Mouse (Mus musculus): ENCODE data around the gene Mical3. TPM values are rescaled to one million over a fixed set of nuclear protein-coding genes. Genes with fewer than 3 reads are reported as not detected.

Mical3 gene
- total and polyA plus RNA-seq, 3 experiments: 52.1 to 127 (median 114) TPM

GRCm38 (mm10) chr6:120970939-120971796 lies 159.6 kb downstream of the Mical3 start:
- Histone ChIP-seq H3K27me3 (ENCODE audit: control insufficient read depth, insufficient read depth, low read length) (no peaks in the 10 kb centered on the region), H3K36me3 (ENCODE audit: control insufficient read depth, insufficient read depth, low read length) (no peaks in the 10 kb centered on the region), H3K27ac (no peak overlapping the region), H3K4me1 (ENCODE audit: control insufficient read depth, insufficient read depth, low read length) (peaks cover 6% of the 10 kb centered on the region), H3K79me2 (replicated peaks; ENCODE audit: control insufficient read depth, insufficient read depth, low read length) (no peaks in the 10 kb centered on the region), H3K4me3 (no peak overlapping the region), H3K9ac (ENCODE audit: low read depth, low read length) (no peak overlapping the region)
- TF ChIP-seq EP300 (IDR thresholded peaks at IDR 0.05; ENCODE audit: insufficient read depth, low read depth, low read length) (no peak), POLR2A (IDR thresholded peaks at IDR 0.05; ENCODE audit: insufficient read depth, low read depth, low read length) (no peak), CTCF (IDR thresholded peaks at IDR 0.05) (no peak)
- intact Hi-C loops (cut with DNase I): loop anchor here (1.0 to 5.0 kb wide), 3 partner anchors 41 to 208 kb away; partner anchors contain the start of gene Mical3
- WGBS: 67% methylated on average over 8 of the region's 8 CpGs
- DNase-seq: no peak

- Histone ChIP-seq H3K9ac (ENCODE audit: low read depth, low read length) (no peak overlapping the region), H3K4me3 (no peak overlapping the region), H3K36me3 (ENCODE audit: control insufficient read depth, insufficient read depth, low read length) (no peaks in the 10 kb centered on the region), H3K4me1 (ENCODE audit: control insufficient read depth, insufficient read depth, low read length) (no peaks in the 10 kb centered on the region), H3K27me3 (ENCODE audit: control insufficient read depth, insufficient read depth, low read length) (no peaks in the 10 kb centered on the region), H3K79me2 (replicated peaks; ENCODE audit: control insufficient read depth, insufficient read depth, low read length) (no peaks in the 10 kb centered on the region), H3K27ac (no peak overlapping the region)
- WGBS: 83% methylated on average over 13 of the region's 13 CpGs
- no peak for DNase-seq
- TF ChIP-seq CTCF (IDR thresholded peaks at IDR 0.05): no peak
- TF ChIP-seq POLR2A (IDR thresholded peaks at IDR 0.05; ENCODE audit: insufficient read depth, low read depth, low read length): no peak
- no peak for TF ChIP-seq EP300 (IDR thresholded peaks at IDR 0.05; ENCODE audit: insufficient read depth, low read depth, low read length)
- intact Hi-C loops (cut with DNase I): no loop called here
Observed at GRCm38 (mm10) chr6:120965814-120966213, 165.0 kb downstream of the Mical3 start.

- Histone ChIP-seq H3K4me1 (ENCODE audit: control insufficient read depth, insufficient read depth, low read length) (no peaks in the 10 kb centered on the region), H3K36me3 (ENCODE audit: control insufficient read depth, insufficient read depth, low read length) (no peaks in the 10 kb centered on the region), H3K79me2 (replicated peaks; ENCODE audit: control insufficient read depth, insufficient read depth, low read length) (no peaks in the 10 kb centered on the region), H3K4me3 (no peak overlapping the region), H3K27ac (no peak overlapping the region), H3K9ac (ENCODE audit: low read depth, low read length) (no peak overlapping the region), H3K27me3 (ENCODE audit: control insufficient read depth, insufficient read depth, low read length) (no peaks in the 10 kb centered on the region)
- 92% methylated on average over 3 of the region's 3 CpGs for WGBS
- TF ChIP-seq POLR2A (IDR thresholded peaks at IDR 0.05; ENCODE audit: insufficient read depth, low read depth, low read length): no peak
- no peak for TF ChIP-seq EP300 (IDR thresholded peaks at IDR 0.05; ENCODE audit: insufficient read depth, low read depth, low read length)
- no peak for TF ChIP-seq CTCF (IDR thresholded peaks at IDR 0.05)
- intact Hi-C loops (cut with DNase I): no loop called here
- no peak for DNase-seq
Observed at GRCm38 (mm10) chr6:120964179-120964578, 166.6 kb downstream of the Mical3 start.

GRCm38 (mm10) chr6:120960338-120961030 lies 170.3 kb downstream of the Mical3 start:
- 85% methylated on average over 9 of the region's 9 CpGs for WGBS
- no peaks in the 10 kb centered on the region for H3K79me2 ChIP-seq (replicated peaks; ENCODE audit: control insufficient read depth, insufficient read depth, low read length)
- H3K27ac ChIP-seq: no peak overlapping the region
- no peaks in the 10 kb centered on the region for H3K4me1 ChIP-seq (ENCODE audit: control insufficient read depth, insufficient read depth, low read length)
- no peak overlapping the region for H3K9ac ChIP-seq (ENCODE audit: low read depth, low read length)
- H3K27me3 ChIP-seq (ENCODE audit: control insufficient read depth, insufficient read depth, low read length): no peaks in the 10 kb centered on the region
- no peak for TF ChIP-seq EP300 (IDR thresholded peaks at IDR 0.05; ENCODE audit: insufficient read depth, low read depth, low read length)
- no peak for TF ChIP-seq CTCF (IDR thresholded peaks at IDR 0.05)
- no peak for TF ChIP-seq POLR2A (IDR thresholded peaks at IDR 0.05; ENCODE audit: insufficient read depth, low read depth, low read length)
- H3K4me3 ChIP-seq: no peak overlapping the region
- DNase-seq: no peak
- no peaks in the 10 kb centered on the region for H3K36me3 ChIP-seq (ENCODE audit: control insufficient read depth, insufficient read depth, low read length)
- intact Hi-C loops (cut with DNase I): no loop called here

GRCm38 (mm10) chr6:120957331-120957730 lies 173.5 kb downstream of the Mical3 start:
- no peak for TF ChIP-seq EP300 (IDR thresholded peaks at IDR 0.05; ENCODE audit: insufficient read depth, low read depth, low read length)
- TF ChIP-seq POLR2A (IDR thresholded peaks at IDR 0.05; ENCODE audit: insufficient read depth, low read depth, low read length): no peak
- Histone ChIP-seq H3K79me2 (replicated peaks; ENCODE audit: control insufficient read depth, insufficient read depth, low read length) (no peaks in the 10 kb centered on the region), H3K9ac (ENCODE audit: low read depth, low read length) (no peak overlapping the region), H3K27ac (no peak overlapping the region), H3K27me3 (ENCODE audit: control insufficient read depth, insufficient read depth, low read length) (no peaks in the 10 kb centered on the region), H3K4me1 (ENCODE audit: control insufficient read depth, insufficient read depth, low read length) (no peaks in the 10 kb centered on the region), H3K4me3 (no peak overlapping the region), H3K36me3 (ENCODE audit: control insufficient read depth, insufficient read depth, low read length) (no peaks in the 10 kb centered on the region)
- WGBS: 75% methylated on average over 4 of the region's 4 CpGs
- no peak for DNase-seq
- intact Hi-C loops (cut with DNase I): loop anchor here (5.0 kb wide), 1 partner anchor 55 kb away; no protein-coding TSS in a partner anchor
